Mouse (Mus musculus) thymus, adult 2 months (tissue): ENCODE data around the gene Fxr2.

Experiments used
- CTCF ChIP-seq: fragments of 200-500 bp; IDR thresholded peaks from 2 replicates; pipeline ENCODE4 v1.5.1; 2012; ENCODE audit warnings: mild to moderate bottlenecking, control low read depth, low read length, moderate library complexity, borderline replicate concordance; ENCODE audit not compliant: control insufficient read depth, poor library complexity, insufficient read depth; ENCODE audit errors: extremely low read depth
- POLR2A ChIP-seq: fragments of 200-500 bp; IDR thresholded peaks from 2 replicates; pipeline ENCODE4 v1.6.1; 2012; ENCODE audit warnings: mild to moderate bottlenecking, low read length, control low read depth, moderate library complexity; ENCODE audit not compliant: control insufficient read depth, poor library complexity, insufficient read depth; ENCODE audit errors: extremely low read depth

DNA sequence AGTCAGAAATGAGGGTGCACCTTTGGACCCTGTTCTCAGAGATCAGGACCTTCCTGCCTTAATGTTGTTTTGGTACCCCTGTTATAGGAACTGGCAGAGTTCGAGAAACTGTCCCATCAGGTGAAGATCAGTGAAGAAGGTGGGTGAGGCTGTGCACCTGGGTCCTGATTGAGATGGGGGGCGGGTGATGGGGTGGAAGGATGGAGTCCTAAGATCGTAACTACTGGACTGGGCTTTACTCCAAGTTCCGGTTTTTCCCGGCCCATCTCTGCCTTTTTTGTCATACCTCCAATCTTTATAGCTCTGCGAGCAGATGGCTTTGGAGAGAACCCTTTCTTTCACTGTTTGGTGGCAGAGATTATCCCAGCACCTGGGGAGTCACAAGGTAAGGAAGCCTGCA, 10.4 kb upstream of the Fxr2 start:
- TF ChIP-seq POLR2A, result no peak
- TF ChIP-seq CTCF, result no peak
